In the genomic region with DNA sequence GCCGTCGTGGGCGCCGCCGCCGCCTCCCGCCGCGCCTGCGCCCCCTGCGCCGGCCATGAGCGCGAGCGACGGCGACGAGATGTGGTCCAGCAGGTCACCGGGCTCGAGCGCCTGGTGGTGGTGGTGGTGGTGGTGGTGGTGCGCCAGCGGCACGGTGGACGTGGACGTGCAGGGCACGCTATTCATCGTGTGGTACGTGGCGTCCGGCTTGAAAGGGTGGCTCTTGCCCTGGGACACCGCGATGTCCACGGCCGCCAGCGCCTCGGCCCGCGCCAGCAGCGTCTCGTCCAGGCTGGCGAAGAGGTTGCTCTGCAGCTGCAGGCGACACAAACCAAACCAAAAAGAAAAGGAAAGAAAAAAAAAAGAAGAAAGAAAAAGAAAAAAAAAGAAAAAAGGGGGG, we compare ENCODE assay signal across 9 mouse cellular contexts. TPM values are rescaled to one million over a fixed set of nuclear protein-coding genes. Genes with fewer than 3 reads are reported as not detected.
A peak's percentile ranks its signal among the peaks of the same experiment; 100 is the strongest.
DNase-seq lines count a peak whose midpoint lies in the region; ATAC-seq lines count a peak whose summit lies in the region.
"Had no signal": no experiment of that assay in that cellular context is flagged by ENCODE, and none has a peak within 500 bp of the region (broad histone marks: within the 10 kb centered on the region; RNA-seq: fewer than 3 reads in every experiment).

No protein-coding gene starts in this region.

- no peak overlapping the region for H3K9ac ChIP-seq in lung, embryonic 16.5 days (ENCODE audit: low read length)
- no peak overlapping the region for H3K9ac ChIP-seq in forebrain, embryonic 11.5 days (ENCODE audit: low read length)
- no peak overlapping the region for H3K9ac ChIP-seq in limb, embryonic 13.5 days
- no peak overlapping the region for H3K9ac ChIP-seq in stomach, embryonic 14.5 days (replicated peaks; ENCODE audit: low read depth, low read length)

- DNase-seq in lung, postnatal 4 days: no peak
- peak; percentile 69 for DNase-seq in forebrain, embryonic 11.5 days (ENCODE audit: low spot score)
- no peak for DNase-seq in layer of hippocampus, adult 9-10 months (ENCODE audit: low spot score)
- DNase-seq in lung, adult 18-20 months: no peak

- no peaks in the 10 kb centered on the region for H3K9me3 ChIP-seq in lung, embryonic 16.5 days (ENCODE audit: control insufficient read depth, low read length)
- no peaks in the 10 kb centered on the region for H3K9me3 ChIP-seq in forebrain, embryonic 11.5 days (ENCODE audit: control insufficient read depth, low read length)
- H3K9me3 ChIP-seq in limb, embryonic 13.5 days: no peaks in the 10 kb centered on the region
- H3K9me3 ChIP-seq in stomach, embryonic 14.5 days (ENCODE audit: control insufficient read depth, low read depth, low read length): no peaks in the 10 kb centered on the region

- no peaks in the 10 kb centered on the region for H3K36me3 ChIP-seq in lung, embryonic 16.5 days (ENCODE audit: control insufficient read depth, insufficient read depth, low read length)
- H3K36me3 ChIP-seq in forebrain, embryonic 11.5 days (ENCODE audit: control insufficient read depth, insufficient read depth, low read length): no peaks in the 10 kb centered on the region
- no peaks in the 10 kb centered on the region for H3K36me3 ChIP-seq in limb, embryonic 13.5 days
- H3K36me3 ChIP-seq in stomach, embryonic 14.5 days (ENCODE audit: control insufficient read depth, insufficient read depth, low read length): no peaks in the 10 kb centered on the region

- 2% methylated on average over 26 of the region's 43 CpGs for WGBS in lung, embryonic 16.5 days
- WGBS in forebrain, embryonic 11.5 days: 0% methylated on average over 22 of the region's 43 CpGs
- WGBS in limb, embryonic 13.5 days: 0% methylated on average over 24 of the region's 43 CpGs
- WGBS in stomach, embryonic 14.5 days: 2% methylated on average over 33 of the region's 43 CpGs

- H3K4me2 ChIP-seq in lung, embryonic 16.5 days (ENCODE audit: low read depth, low read length): peak overlapping the region; percentile 35; the same call in 1 of the 2 replicates
- peak overlapping the region; percentile 35; the same call in 1 of the 2 replicates for H3K4me2 ChIP-seq in forebrain, embryonic 11.5 days (ENCODE audit: low read depth, low read length, severe bottlenecking)
- H3K4me2 ChIP-seq in limb, embryonic 13.5 days (replicated peaks): peak overlapping the region; percentile 85
- H3K4me2 ChIP-seq in stomach, embryonic 14.5 days (replicated peaks; ENCODE audit: low read depth, low read length): peak overlapping the region; percentile 68; the same call in 1 of the 2 replicates

- peak overlapping the region; percentile 37 for H3K4me3 ChIP-seq in lung, embryonic 16.5 days (ENCODE audit: low read length)
- H3K4me3 ChIP-seq in forebrain, embryonic 11.5 days (ENCODE audit: low read depth, low read length): peak overlapping the region; percentile 47
- peak overlapping the region; percentile 51; the same call in 1 of the 2 replicates for H3K4me3 ChIP-seq in limb, embryonic 13.5 days
- H3K4me3 ChIP-seq in stomach, embryonic 14.5 days (ENCODE audit: low read depth, low read length): no peak overlapping the region
- H3K4me3 ChIP-seq: erythroblast, embryonic 14.5 days had no signal

- peaks cover 91% of the 10 kb centered on the region for H3K27me3 ChIP-seq in lung, embryonic 16.5 days (ENCODE audit: control insufficient read depth, insufficient read depth, low read depth, low read length)
- H3K27me3 ChIP-seq in forebrain, embryonic 11.5 days (ENCODE audit: control insufficient read depth, insufficient read depth, low read length): peaks cover 80% of the 10 kb centered on the region
- peaks cover 95% of the 10 kb centered on the region for H3K27me3 ChIP-seq in limb, embryonic 13.5 days
- H3K27me3 ChIP-seq in stomach, embryonic 14.5 days (ENCODE audit: control insufficient read depth, insufficient read depth, low read length): peaks cover 69% of the 10 kb centered on the region

- no peak for ATAC-seq in lung, embryonic 16.5 days (ENCODE audit: low read depth)
- no peak for ATAC-seq in forebrain, embryonic 11.5 days (replicated peaks; ENCODE audit: low FRiP score)
- ATAC-seq in limb, embryonic 13.5 days (ENCODE audit: low FRiP score, low read depth): no peak
- ATAC-seq in stomach, embryonic 14.5 days (ENCODE audit: insufficient number of reproducible peaks, insufficient read depth, low FRiP score, low read depth): no peak
- no peak for ATAC-seq in CD4-positive, CD25-positive, alpha-beta regulatory T cell, adult 4 months

- peaks cover 16% of the 10 kb centered on the region for H3K4me1 ChIP-seq in lung, embryonic 16.5 days (replicated peaks; ENCODE audit: control insufficient read depth, insufficient read depth, low read length)
- H3K4me1 ChIP-seq in forebrain, embryonic 11.5 days (replicated peaks; ENCODE audit: control insufficient read depth, insufficient read depth, low read length): peaks cover 16% of the 10 kb centered on the region
- H3K4me1 ChIP-seq in limb, embryonic 13.5 days: peaks cover 19% of the 10 kb centered on the region
- 0 out of 2 replicates have a peak, but pooled peaks cover 4% of the 10 kb centered on the region for H3K4me1 ChIP-seq in stomach, embryonic 14.5 days (ENCODE audit: control insufficient read depth, insufficient read depth, low read length)

- H3K27ac ChIP-seq in lung, embryonic 16.5 days (ENCODE audit: low read length): no peak overlapping the region
- H3K27ac ChIP-seq in forebrain, embryonic 11.5 days (ENCODE audit: low read depth, low read length): no peak overlapping the region
- no peak overlapping the region for H3K27ac ChIP-seq in limb, embryonic 13.5 days
- H3K27ac ChIP-seq in stomach, embryonic 14.5 days (ENCODE audit: low read length): no peak overlapping the region

RNA-seq across cellular contexts. Expression of gene Pou4f1, which starts 1.2 kb away (rescaled TPM):
- 0.25 and 0.43 TPM in 2 replicates for polyA plus RNA-seq in lung, embryonic 16.5 days (2015; fragmentation: Nextera tagmentation; extraction: Ambion mirVana)
- 2.1 and 3.8 TPM in 2 replicates for polyA plus RNA-seq in forebrain, embryonic 11.5 days (2014; fragmentation: Nextera tagmentation; extraction: Ambion mirVana)
- polyA plus RNA-seq in limb, embryonic 13.5 days (2015; fragmentation: Nextera tagmentation; extraction: Ambion mirVana): 0.80 and 0.87 TPM in 2 replicates
- polyA plus RNA-seq in stomach, embryonic 14.5 days (2014; fragmentation: Nextera tagmentation; extraction: Ambion mirVana): 0.32 and 0.43 TPM in 2 replicates
- polyA plus RNA-seq in CD4-positive, CD25-positive, alpha-beta regulatory T cell, adult 4 months (2017; shearing (Covaris generic)): 1 to 10 TPM; 1.1 to 1.7 TPM
- polyA plus RNA-seq: erythroblast, embryonic 14.5 days had no signal

RNA-seq across cellular contexts. Expression of gene Rnf219, which starts 55.9 kb away (rescaled TPM):
- 19.2 and 20.5 TPM in 2 replicates for polyA plus RNA-seq in lung, embryonic 16.5 days (2015; fragmentation: Nextera tagmentation; extraction: Ambion mirVana)
- 40.3 and 41.9 TPM in 2 replicates for polyA plus RNA-seq in forebrain, embryonic 11.5 days (2014; fragmentation: Nextera tagmentation; extraction: Ambion mirVana)
- polyA plus RNA-seq in limb, embryonic 13.5 days (2015; fragmentation: Nextera tagmentation; extraction: Ambion mirVana): 35.3 and 38.0 TPM in 2 replicates
- 32.4 and 39.1 TPM in 2 replicates for polyA plus RNA-seq in stomach, embryonic 14.5 days (2014; fragmentation: Nextera tagmentation; extraction: Ambion mirVana)
- polyA plus RNA-seq in CD4-positive, CD25-positive, alpha-beta regulatory T cell, adult 4 months (2017; shearing (Covaris generic)): 10 to 100 TPM; 23.4 to 30.1 TPM

Comparison
In these comparisons a context has a peak if more than half of its experiments do, and no peak if none do; other contexts are left out.
1. H3K4me2 ChIP-seq: peak in every context shown above with its lines; median percentile 85 in limb, embryonic 13.5 days; 68 in stomach, embryonic 14.5 days; 35 in lung, embryonic 16.5 days; 35 in forebrain, embryonic 11.5 days.